Mouse (Mus musculus) lung, embryonic 16.5 days (tissue): Measurements from ENCODE around the gene Cstf3. TPM values are rescaled to one million over a fixed set of nuclear protein-coding genes. Genes with fewer than 3 reads are reported as not detected.

ENCODE experiments used
- ATAC-seq: fragments of 200-750 bp; cut with Nextera tagmentation; 2 replicates; pipeline ENCODE4 v1.8.0; 2017; ENCODE audit warnings: low read depth, mild to moderate bottlenecking, moderate library complexity
- H3K27ac ChIP-seq: fragments of 300-500 bp; sonication (generic); 2 replicates; pipeline ENCODE4 v1.5.1; 2014; ENCODE audit warnings: mild to moderate bottlenecking, control low read depth, low read length
- H3K27me3 ChIP-seq: fragments of 300-500 bp; sonication (generic); 2 replicates; pipeline ENCODE4 v1.6.1; 2014; ENCODE audit warnings: low read depth, low read length, mixed read lengths; ENCODE audit not compliant: control insufficient read depth, insufficient read depth
- H3K36me3 ChIP-seq: fragments of 300-500 bp; sonication (generic); 2 replicates; pipeline ENCODE4 v1.6.1; 2014; ENCODE audit warnings: low read length; ENCODE audit not compliant: control insufficient read depth, insufficient read depth
- H3K4me1 ChIP-seq: fragments of 300-500 bp; sonication (generic); replicated peaks from 2 replicates; pipeline ENCODE4 v1.6.1; 2014; ENCODE audit warnings: low read length, mixed read lengths; ENCODE audit not compliant: control insufficient read depth, insufficient read depth
- H3K4me2 ChIP-seq: fragments of 300-500 bp; sonication (generic); 2 replicates; pipeline ENCODE4 v1.6.1; 2014; ENCODE audit warnings: low read depth, low read length, control low read depth
- H3K4me3 ChIP-seq: fragments of 300-500 bp; sonication (generic); 2 replicates; pipeline ENCODE4 v1.5.1; 2014; ENCODE audit warnings: mild to moderate bottlenecking, low read length, control low read depth
- H3K9ac ChIP-seq: fragments of 300-500 bp; sonication (generic); 2 replicates; pipeline ENCODE4 v1.6.1; 2014; ENCODE audit warnings: low read length, control low read depth
- H3K9me3 ChIP-seq: fragments of 300-500 bp; sonication (generic); 2 replicates; pipeline ENCODE4 v1.6.1; 2016; ENCODE audit warnings: low read length; ENCODE audit not compliant: control insufficient read depth
- WGBS: fragments of 180-500 bp; shearing (Covaris S2); extraction: QIAGEN DNeasy Blood & Tissue Kit; methylation state at CpG from one replicate; pipeline ENCODE4 v1.1.7; 2014; 5-methylcytosine and 5-hydroxymethylcytosine counted together
- polyA plus RNA-seq: library from polyadenylated mRNA; unstranded; fragments of >200 nt; fragmentation: Nextera tagmentation; extraction: Ambion mirVana; gene quantifications from 2 replicates; pipeline ENCODE4 v1.2.1, GENCODE M21; 2015

Gene Cstf3
- polyA plus RNA-seq, 1 experiment from 2014 or later, result 60.5 TPM

DNA sequence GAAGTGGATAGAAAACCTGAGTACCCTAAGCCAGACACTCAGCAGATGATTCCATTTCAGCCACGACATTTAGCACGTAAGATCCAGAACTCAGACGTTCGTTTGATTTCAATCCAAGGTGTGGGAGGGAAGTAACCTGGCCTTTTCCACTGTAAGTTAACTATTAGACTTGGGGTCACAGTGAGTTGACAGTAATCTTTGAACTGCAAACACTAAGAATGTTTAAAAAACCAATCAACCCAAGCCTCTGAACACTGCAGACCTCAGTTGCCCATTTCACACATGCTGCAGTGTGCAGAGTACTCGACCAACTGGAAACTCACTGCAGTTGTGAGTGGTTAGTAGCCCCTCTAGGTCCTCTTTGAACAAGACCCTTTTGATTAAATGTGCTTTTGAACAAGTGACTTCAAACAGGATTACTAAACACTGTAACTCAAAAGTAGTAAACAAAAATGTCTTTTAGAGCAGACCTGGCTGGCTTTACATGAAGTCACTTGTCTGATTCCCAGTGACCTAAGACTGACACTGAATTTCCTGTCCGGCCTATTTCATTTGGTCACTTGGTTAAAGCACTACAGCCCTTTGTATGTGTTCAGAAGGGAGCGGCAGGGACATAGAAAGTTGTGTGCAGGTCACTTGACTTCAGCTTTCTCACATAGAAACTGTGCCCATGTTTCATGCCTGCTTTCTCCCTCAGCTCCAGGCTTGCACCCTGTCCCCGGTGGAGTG is 73.2 kb downstream of the Cstf3 start:
- H3K27ac ChIP-seq, result no peak overlapping the region
- no peak overlapping the region for H3K4me2 ChIP-seq
- no peak overlapping the region for H3K4me3 ChIP-seq
- H3K9ac ChIP-seq, result no peak overlapping the region
- H3K36me3 ChIP-seq, result peaks cover 38% of the 10 kb centered on the region
- no peak for ATAC-seq
- H3K4me1 ChIP-seq, result no peaks in the 10 kb centered on the region
- no peaks in the 10 kb centered on the region for H3K27me3 ChIP-seq
- no peaks in the 10 kb centered on the region for H3K9me3 ChIP-seq
- WGBS, result 62% methylated on average over 8 of the region's 8 CpGs

DNA sequence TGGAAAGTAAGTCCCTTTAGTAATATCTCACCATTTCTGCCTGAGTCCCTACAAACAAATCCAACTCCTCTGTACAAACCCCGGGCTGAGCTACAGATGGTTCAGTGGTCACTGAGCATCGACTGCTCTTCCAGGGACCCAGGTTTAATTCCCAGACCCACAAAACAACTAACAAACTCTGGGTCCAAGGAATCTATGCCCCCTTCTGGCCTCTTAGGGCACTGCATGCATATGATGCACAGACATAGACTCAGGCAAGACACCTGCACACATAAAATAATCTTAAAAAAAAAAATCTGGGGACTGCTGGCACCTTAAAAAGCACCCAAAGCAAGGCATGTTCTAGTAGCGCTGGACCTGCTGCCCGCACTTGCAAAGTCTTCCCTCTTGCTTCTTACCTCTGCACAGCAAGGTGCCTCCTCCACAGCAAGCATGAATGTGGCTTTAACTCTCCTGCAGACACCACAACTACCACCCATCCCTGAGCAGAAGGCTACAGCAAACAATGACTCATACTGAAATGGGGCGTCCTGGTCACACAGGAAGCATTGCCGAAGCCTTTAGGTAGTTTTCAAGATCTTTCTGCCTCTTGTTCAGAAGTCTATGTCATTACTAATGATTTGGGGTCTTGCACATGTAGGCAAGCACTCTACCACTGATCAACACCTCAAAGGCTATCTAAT is 78.9 kb downstream of the Cstf3 start:
- WGBS, result 82% methylated on average over 6 of the region's 6 CpGs
- no peak for ATAC-seq
- Histone ChIP-seq H3K27me3 (no peaks in the 10 kb centered on the region), H3K4me2 (no peak overlapping the region), H3K27ac (no peak overlapping the region), H3K4me3 (no peak overlapping the region), H3K4me1 (no peaks in the 10 kb centered on the region), H3K36me3 (peaks cover 19% of the 10 kb centered on the region), H3K9ac (no peak overlapping the region), H3K9me3 (no peaks in the 10 kb centered on the region)

DNA sequence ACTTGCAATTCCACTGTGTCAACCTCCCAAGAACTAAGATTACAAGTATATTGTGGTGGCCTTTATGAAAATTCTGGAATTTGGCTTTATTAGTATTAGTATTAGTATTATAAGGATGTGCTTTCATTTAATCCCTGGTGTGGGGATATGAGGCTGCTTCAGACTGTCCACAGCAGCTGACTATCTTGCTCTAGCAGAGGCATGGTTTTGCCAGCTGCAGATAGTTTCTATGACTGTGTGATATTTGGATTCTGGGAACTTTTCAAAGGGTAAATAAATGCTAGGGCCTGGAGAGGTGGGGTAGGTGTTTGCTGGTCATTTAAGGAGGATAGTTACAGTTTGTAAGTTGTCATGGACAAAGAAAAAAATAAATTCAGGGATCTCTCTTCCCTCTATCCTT is 81.4 kb downstream of the Cstf3 start:
- peaks cover 3% of the 10 kb centered on the region; the same call in 1 of the 2 replicates for H3K36me3 ChIP-seq
- no peak for ATAC-seq
- no peak overlapping the region for H3K9ac ChIP-seq
- H3K4me1 ChIP-seq, result no peaks in the 10 kb centered on the region
- no peak overlapping the region for H3K27ac ChIP-seq
- H3K27me3 ChIP-seq, result no peaks in the 10 kb centered on the region
- H3K9me3 ChIP-seq, result no peaks in the 10 kb centered on the region
- H3K4me2 ChIP-seq, result no peak overlapping the region
- H3K4me3 ChIP-seq, result no peak overlapping the region

DNA sequence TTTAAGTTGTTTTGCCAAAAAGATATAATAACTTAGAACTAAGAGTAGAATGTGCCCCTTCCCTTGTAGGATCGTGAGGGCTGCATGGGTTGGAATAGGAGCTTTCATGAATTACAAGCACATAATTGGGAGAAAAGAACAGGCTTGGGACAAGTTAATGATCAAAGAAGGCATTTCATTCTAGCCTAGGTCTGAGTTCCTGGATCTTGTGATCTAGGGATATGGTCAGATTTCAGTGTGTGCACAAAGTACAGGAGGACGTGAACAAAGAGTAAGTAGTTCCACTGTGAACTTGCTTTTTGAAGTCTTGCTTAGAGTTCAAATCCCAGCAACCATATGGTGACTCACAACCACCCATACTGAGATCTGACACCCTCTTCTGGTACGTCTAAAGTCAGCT is 87.0 kb downstream of the Cstf3 start:
- Histone ChIP-seq H3K4me3 (no peak overlapping the region), H3K27ac (no peak overlapping the region), H3K27me3 (no peaks in the 10 kb centered on the region), H3K36me3 (no peaks in the 10 kb centered on the region), H3K4me1 (no peaks in the 10 kb centered on the region), H3K9me3 (no peaks in the 10 kb centered on the region), H3K9ac (no peak overlapping the region), H3K4me2 (no peak overlapping the region)
- ATAC-seq, result no peak
- WGBS, result 70% methylated on average over 3 of the region's 3 CpGs

DNA sequence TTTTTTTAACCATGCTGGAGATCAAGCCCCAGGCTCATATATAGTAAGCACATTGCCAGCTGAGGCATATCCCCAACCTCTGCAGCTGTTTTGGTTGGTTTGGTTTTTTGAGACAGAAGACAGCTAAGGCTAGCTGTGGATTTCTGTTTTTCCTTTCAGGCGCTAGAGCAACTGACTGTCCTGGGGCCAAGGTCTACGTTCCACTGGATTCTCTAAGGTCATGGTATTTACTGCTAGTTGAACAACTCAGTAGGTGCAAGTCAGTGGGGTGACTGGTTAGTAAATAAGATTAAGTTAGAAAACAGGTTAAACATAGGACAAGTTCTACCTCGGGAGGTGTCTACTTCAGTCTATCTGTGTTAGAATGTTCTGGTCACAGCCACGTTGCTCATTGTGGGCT is 94.4 kb downstream of the Cstf3 start:
- no peak overlapping the region for H3K27ac ChIP-seq
- H3K9me3 ChIP-seq, result 0 out of 2 replicates have a peak, but pooled peaks cover 3% of the 10 kb centered on the region
- H3K36me3 ChIP-seq, result no peaks in the 10 kb centered on the region
- H3K4me1 ChIP-seq, result no peaks in the 10 kb centered on the region
- no peak overlapping the region for H3K4me2 ChIP-seq
- ATAC-seq, result no peak
- H3K9ac ChIP-seq, result no peak overlapping the region
- no peak overlapping the region for H3K4me3 ChIP-seq
- no peaks in the 10 kb centered on the region for H3K27me3 ChIP-seq
- WGBS, result 87% methylated on average over 4 of the region's 4 CpGs

DNA sequence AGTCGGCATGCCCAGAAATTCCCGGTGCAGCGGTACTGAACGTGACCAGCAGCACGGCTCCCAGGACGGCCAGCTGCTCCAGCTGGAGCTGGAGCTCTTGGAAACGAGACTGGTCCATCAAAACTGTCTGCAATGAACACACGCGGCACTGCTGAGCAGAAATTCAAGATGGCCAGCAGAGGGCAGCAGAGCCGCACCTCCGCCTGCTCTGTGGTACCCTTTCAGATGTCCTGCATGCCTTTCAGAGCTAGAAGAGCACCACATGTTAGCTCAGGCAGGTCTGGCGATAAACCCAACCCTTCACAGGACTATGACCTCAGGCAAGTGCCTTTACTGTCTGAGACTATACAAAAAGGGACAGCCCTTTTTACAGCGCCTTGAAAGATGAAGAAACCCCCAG is 95.1 kb downstream of the Cstf3 start:
- peak; percentile 90 for ATAC-seq
- Histone ChIP-seq H3K36me3 (no peaks in the 10 kb centered on the region), H3K4me3 (no peak overlapping the region), H3K9me3 (0 out of 2 replicates have a peak, but pooled peaks cover 3% of the 10 kb centered on the region), H3K9ac (no peak overlapping the region), H3K27ac (no peak overlapping the region), H3K27me3 (no peaks in the 10 kb centered on the region), H3K4me1 (no peaks in the 10 kb centered on the region), H3K4me2 (no peak overlapping the region)
- 3% methylated on average over 13 of the region's 13 CpGs for WGBS

DNA sequence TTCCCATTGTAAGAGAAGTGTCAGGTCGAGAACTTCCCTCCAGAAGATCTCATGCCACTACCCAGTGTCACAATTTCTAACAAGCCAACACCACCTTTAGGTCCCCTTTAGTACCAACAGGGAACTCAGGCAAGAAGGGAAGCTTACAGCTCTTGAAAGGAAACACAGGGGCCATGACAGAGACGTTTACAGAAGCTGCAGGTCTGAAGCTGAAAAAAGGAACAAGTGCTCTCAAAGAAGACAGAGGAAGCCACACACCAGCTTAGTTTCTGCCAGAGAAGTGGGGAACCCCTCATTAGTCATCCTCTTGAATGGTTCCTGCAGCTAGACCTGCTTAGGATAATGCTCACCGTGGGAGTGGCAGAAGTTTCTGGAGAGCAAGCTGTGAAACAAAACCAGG is 96.9 kb downstream of the Cstf3 start:
- 56% methylated on average over 3 of the region's 3 CpGs for WGBS
- Histone ChIP-seq H3K27me3 (no peaks in the 10 kb centered on the region), H3K36me3 (no peaks in the 10 kb centered on the region), H3K4me3 (no peak overlapping the region), H3K4me1 (no peaks in the 10 kb centered on the region), H3K27ac (no peak overlapping the region), H3K9ac (no peak overlapping the region), H3K9me3 (0 out of 2 replicates have a peak, but pooled peaks cover 3% of the 10 kb centered on the region), H3K4me2 (no peak overlapping the region)
- no peak for ATAC-seq

DNA sequence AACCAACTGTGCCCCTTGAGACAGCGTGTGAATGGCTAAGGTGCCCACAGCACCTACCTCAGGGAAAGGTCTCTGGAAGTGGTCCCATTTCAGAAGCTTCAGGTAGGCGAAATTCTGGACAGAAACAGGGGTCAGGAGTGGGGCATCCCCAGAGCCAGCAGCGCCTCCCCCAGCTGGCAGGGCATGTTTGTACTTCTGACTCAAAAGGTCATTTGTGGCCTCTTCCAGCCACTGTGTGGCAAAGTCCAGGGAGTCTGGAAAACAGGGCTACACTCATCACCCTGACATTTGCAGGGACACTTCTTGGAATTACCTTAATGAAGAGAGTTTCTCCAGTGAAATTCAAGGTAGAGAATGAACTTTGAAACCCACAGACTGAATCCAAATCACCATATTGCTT is 98.0 kb downstream of the Cstf3 start:
- no peak for ATAC-seq
- Histone ChIP-seq H3K27me3 (no peaks in the 10 kb centered on the region), H3K4me3 (no peak overlapping the region), H3K4me2 (no peak overlapping the region), H3K9me3 (0 out of 2 replicates have a peak, but pooled peaks cover 3% of the 10 kb centered on the region), H3K4me1 (no peaks in the 10 kb centered on the region), H3K27ac (no peak overlapping the region), H3K36me3 (no peaks in the 10 kb centered on the region), H3K9ac (no peak overlapping the region)
- WGBS, result 67% methylated on average over 3 of the region's 3 CpGs

DNA sequence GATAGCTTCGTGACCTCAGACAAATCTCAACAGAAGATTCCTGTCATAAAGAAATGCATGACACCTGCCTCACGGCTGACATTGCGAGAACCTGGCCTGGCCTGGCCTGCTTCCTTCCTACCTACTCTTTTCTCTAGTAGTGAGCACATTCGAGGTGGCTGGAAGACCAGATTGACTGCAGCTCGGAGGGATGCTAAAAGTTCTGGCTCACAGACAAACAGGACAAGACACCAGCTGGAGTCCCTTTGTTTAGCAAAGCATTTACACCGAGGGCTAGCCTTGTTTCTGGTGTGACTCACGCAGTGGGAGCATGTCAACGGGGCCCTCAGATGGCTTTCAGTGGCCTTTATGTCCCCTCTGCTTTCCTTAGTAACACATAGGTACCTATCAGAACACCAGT is 98.4 kb downstream of the Cstf3 start:
- Histone ChIP-seq H3K27me3 (no peaks in the 10 kb centered on the region), H3K4me1 (no peaks in the 10 kb centered on the region), H3K4me3 (no peak overlapping the region), H3K9ac (no peak overlapping the region), H3K4me2 (no peak overlapping the region), H3K27ac (no peak overlapping the region), H3K9me3 (0 out of 2 replicates have a peak, but pooled peaks cover 2% of the 10 kb centered on the region), H3K36me3 (no peaks in the 10 kb centered on the region)
- ATAC-seq, result no peak
- WGBS, result 75% methylated on average over 8 of the region's 8 CpGs
